Mouse (Mus musculus) left cerebral cortex, adult 18-20 months (tissue): ENCODE measurements around the gene Fam198a. TPM values are rescaled to one million over a fixed set of nuclear protein-coding genes. Genes with fewer than 3 reads are reported as not detected.
A peak's percentile ranks its signal among the peaks of the same experiment; 100 is the strongest.
"Not testable (repeated sequence)": the region's sequence is repeated elsewhere in the genome, so short reads cannot be mapped to it uniquely, and the experiment has no call there.

Experiments
- DNase-seq, 2 experiments: peaks; one replicate each; pipeline ENCODE4 v3.0.0; 2021 to 2022; ENCODE audit warnings: low spot score in 2 of 2, mixed read lengths in 1 of 2
- total RNA-seq, 2 experiments: library from RNA; stranded (reverse); gene quantifications; 2 replicates each; pipeline ENCODE4 v1.2.3; 2021

Gene Fam198a
- total RNA-seq, 2 experiments from 2014 or later, result 5.4 to 7.5 TPM

- peak; percentile 49 to 54 for DNase-seq
These were observed 68.1 kb downstream of the Fam198a start for GRCm38 (mm10) chr9:122018782-122019395.

DNA sequence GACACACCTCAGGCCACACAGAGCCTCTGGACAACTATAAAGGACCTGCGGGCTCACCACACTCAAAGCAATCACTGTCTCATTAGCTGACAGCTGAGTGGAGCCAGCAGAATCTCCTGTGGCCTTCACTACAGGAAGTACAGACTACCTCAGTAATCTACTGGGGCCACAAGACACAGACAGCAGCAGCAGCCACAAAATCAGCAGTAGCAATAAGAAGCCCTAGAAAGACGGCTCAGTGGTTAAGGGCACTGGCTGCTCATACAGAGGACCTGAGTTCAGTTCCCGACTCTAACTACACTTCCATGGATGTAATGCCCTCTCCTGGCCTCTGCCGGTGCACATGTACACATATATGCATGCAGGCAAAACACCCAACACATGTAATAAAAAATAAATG, 69.5 kb downstream of the Fam198a start:
- no peak for DNase-seq

DNA sequence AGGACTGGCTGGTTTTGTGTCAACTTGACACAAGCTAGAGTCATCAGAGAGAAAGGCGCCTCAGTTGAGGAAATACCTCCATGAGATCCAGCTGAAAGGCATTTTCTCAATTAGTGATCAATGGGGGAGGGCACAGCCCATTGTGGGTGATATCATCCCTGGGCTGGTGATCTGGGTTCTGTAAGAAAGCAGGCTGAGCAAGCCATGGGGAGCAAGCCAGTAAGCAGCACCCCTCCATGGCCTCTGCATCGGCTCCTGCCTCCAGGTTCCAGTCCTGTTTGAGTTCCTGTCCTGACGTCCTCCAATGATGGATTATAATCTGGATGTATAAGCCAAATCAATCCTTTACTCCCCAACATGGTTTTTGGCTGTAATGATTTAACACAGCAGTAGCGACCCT, 70.4 kb downstream of the Fam198a start:
- DNase-seq, result not testable (repeated sequence)

DNA sequence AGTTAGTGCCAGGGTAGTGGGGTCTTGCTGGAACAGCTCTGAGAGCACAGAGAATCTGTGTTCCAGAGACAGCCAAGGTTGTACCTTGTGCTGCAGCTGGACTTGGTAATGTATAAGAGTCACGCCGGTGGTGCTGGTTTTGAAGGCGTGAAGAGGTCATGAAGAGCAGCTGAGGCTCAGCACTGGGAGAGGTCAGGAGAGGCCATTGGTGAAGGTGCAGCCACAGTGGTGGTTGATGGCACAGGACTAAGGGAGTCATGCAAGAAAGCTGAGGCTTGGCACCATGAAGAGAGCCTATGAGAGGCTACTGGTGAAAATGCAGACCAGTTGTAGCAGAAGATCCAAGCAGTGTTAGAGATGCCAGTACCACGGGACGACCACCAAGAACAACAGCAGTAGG, 70.8 kb downstream of the Fam198a start:
- DNase-seq, result no peak

DNA sequence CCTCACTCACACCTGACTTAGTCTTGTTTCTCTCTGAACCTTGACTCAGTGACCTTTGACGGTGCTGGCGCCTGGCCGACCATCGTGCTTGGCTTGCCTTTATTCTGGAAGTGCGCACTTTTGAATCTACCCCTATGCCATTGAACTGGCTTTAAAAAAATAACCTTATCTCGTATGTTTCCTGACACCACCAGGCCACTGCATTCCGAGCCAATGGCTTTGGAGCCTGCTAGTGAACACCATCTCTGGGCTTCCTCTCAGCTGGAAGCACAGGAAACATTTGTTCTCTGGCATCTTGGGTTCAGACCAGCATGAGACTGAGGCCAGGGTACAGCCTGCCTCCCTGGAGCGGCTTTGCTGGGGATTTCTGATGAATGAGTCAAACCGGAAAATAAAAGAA, 72.0 kb downstream of the Fam198a start:
- DNase-seq, result no peak

DNA sequence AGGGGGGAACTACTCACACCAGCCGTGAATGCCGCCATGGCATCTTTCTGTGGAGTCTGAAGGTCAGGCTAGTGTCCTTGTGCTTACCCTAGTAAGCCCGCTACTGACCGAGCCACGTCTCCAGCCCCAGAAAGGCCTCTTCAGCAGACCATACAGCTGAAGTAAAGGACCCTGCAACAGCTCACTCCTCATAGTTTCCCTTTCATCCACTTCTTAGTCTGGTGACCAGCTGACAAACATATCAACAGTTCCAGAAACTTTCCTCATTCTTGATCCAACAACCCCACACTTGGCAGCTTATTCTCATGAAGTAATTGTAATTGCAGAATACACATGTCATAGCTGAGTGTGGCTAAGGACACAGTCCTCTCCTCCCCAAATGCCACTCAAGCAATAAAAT, 73.1 kb downstream of the Fam198a start:
- DNase-seq, result no peak

- DNase-seq, result no peak
These were observed 73.6 kb downstream of the Fam198a start for GRCm38 (mm10) chr9:122024419-122024818.

GRCm38 (mm10) chr9:122025855-122026590, 75.2 kb downstream of the Fam198a start:
- no peak for DNase-seq

DNA sequence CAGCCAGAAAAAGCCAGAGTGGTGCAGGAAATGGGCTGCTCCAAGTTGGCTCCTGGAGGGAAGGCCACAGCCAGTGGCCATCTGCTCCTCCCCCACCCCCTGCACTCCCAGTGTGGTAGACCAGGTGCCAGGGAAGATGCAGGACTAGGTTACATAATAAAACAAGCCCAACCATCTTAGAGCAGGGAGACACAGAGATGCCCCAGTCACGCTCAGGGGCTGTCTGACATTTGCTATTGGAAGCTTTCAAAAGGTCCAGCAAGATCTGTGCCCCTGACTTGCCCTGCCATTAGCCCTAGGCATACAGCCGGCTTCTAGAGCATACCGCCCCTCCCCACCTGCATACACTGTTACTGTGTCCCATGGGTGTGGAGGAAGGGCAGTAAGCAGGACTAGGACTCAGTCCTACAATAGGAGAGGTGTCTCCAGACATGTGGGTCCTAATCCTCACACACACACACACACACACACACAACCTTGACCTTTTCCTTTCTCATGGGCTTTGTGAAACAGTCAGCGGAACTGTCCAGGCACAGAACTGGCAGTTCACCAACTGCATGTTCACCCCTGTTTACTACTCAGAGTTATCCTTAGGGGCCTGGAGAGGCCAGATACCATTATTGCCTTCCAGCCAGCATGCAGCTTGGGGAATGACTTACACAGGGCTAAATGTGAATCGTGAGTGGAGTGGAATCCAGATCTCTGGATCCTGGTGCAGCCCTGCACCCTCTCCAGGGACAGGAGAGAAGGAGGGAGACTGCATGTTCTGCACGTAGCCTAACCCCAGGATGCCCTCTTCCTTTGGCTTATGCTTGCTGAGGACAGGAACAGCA, 76.5 kb downstream of the Fam198a start:
- DNase-seq, result no peak

- no peak for DNase-seq
These were observed 77.3 kb downstream of the Fam198a start for GRCm38 (mm10) chr9:122027914-122028745.

- DNase-seq, result no peak
These were observed 79.0 kb downstream of the Fam198a start for GRCm38 (mm10) chr9:122029765-122030164.

Other genes starting within 250 kb of the Fam198a start
- 10 to 100 TPM; 28.9 to 29.4 TPM for gene Sec22c, start 245.5 kb upstream of the Fam198a start, total RNA-seq
- gene Ss18l2, start 240.7 kb upstream of the Fam198a start, total RNA-seq, result 10 to 100 TPM; 73.2 to 83.3 TPM
- 100 to 1,000 TPM; 103 to 112 TPM for gene Nktr, start 231.8 kb upstream of the Fam198a start, total RNA-seq
- 100 to 1,000 TPM; 104 to 106 TPM for gene Zfp651, start 191.7 kb upstream of the Fam198a start, total RNA-seq
- gene Klhl40, start 173.4 kb upstream of the Fam198a start, total RNA-seq, result 1 to 10 TPM; 6.2 to 7.2 TPM
- gene Hhatl, start 158.5 kb upstream of the Fam198a start, total RNA-seq, result 10 to 100 TPM; 15.4 to 25.0 TPM
- 1 to 10 TPM; 5.1 to 6.1 TPM for gene Ccdc13, start 111.5 kb upstream of the Fam198a start, total RNA-seq
- gene Higd1a, start 92.6 kb upstream of the Fam198a start, total RNA-seq, result 100 to 1,000 TPM in 1 of 2 experiments, 10 to 100 TPM in 1; 96.5 to 107 TPM
- gene Ackr2, start 52.6 kb upstream of the Fam198a start, total RNA-seq, result 1 to 10 TPM; 5.9 to 9.5 TPM
- not detected for gene Cyp8b1, start 34.7 kb upstream of the Fam198a start, total RNA-seq
- gene Pomgnt2, start 46.1 kb downstream of the Fam198a start, total RNA-seq, result 10 to 100 TPM; 43.2 to 43.4 TPM
- 100 to 1,000 TPM; 120 to 122 TPM for gene Snrk, start 166.3 kb downstream of the Fam198a start, total RNA-seq